Mouse (Mus musculus): ENCODE data around the gene Mast4.

DNA sequence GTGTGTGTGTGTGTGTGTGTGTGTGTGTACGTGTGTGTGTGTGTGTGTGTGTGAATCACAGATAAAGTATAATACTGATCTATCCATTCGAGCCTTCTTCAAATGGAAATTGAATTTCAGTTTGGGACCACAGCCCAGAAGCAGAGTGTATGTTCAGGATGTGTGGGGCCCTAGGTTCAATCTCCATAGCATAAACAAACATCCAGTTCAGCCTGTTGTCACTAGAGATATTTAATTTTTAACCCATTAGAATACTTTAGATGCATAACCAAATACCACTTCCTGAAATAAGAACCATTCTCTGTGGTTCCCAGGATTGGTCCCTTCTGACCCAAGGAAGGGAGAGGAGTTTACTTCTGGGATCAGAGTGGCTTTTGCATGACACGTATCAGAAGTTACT, 468.8 kb downstream of the Mast4 start:
- TF ChIP-seq TBP (IDR thresholded peaks at IDR 0.05; ENCODE audit: low read depth, low read length) (no peak), NRF1 (IDR thresholded peaks at IDR 0.05; ENCODE audit: insufficient read depth, low read depth, low read length, poor library complexity, severe bottlenecking) (no peak), USF1 (IDR thresholded peaks at IDR 0.05; ENCODE audit: low read depth, low read length) (no peak), POLR2A (IDR thresholded peaks at IDR 0.05; ENCODE audit: control insufficient read depth in 1 of 2, insufficient read depth in 1 of 2, low read depth in 1 of 2, low read length in 2 of 2, poor library complexity in 1 of 2) (no peak), CHD2 (IDR thresholded peaks at IDR 0.05; ENCODE audit: low read length) (no peak)

Data from MEL (cell line).